Mouse (Mus musculus): Measurements from ENCODE around the gene Rgs8. TPM values are rescaled to one million over a fixed set of nuclear protein-coding genes. Genes with fewer than 3 reads are reported as not detected.
A peak's percentile ranks its signal among the peaks of the same experiment; 100 is the strongest.

Rgs8 gene
- total RNA-seq, 2 experiments from 2014 or later = 0.05 TPM; not detected in 1

DNA sequence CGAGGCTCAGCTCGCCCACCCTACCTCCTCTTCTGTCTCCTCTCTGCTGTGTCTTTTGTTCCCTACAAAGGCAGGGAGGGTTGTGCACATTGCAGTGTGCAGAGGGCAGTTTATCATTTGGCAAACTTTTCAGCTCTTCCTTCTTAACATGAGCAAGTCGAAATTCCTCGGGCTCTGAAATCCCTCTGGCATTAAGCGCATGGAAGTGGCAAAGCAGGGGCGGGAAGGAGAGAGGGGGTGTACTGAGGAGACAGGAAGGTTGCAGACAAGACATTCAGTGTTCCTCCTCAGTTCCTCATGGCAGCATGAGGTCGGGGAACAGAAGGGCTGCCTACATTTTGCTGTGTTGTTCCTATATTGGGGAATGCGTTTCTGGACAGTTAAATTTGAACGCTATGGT lies 19.9 kb downstream of the Rgs8 start:
- intact Hi-C loops (cut with DNase I) = no loop called here

DNA sequence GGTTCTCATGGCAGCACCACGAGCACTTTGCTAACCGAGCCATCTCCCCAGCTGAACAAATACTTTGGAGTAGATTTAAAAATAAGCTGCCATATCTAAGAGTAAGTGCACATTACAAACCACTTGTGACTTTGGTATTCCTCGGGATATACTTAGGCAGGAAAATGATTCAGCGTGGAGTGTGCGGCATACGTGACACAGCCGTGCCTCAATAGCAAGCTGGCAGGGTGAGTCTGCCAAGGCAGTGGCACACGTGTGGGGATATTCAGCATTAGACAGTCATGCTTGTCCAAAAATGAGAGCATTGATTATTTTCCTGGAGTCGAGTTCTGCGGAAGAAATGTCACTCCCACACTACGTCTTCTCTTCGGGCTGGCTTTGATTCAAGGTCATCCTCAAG lies 21.1 kb downstream of the Rgs8 start:
- no peak for DNase-seq
- intact Hi-C loops (cut with DNase I) = no loop called here

More for the DNA sequence above, 19.9 kb downstream of the Rgs8 start:
- no peak for DNase-seq

DNA sequence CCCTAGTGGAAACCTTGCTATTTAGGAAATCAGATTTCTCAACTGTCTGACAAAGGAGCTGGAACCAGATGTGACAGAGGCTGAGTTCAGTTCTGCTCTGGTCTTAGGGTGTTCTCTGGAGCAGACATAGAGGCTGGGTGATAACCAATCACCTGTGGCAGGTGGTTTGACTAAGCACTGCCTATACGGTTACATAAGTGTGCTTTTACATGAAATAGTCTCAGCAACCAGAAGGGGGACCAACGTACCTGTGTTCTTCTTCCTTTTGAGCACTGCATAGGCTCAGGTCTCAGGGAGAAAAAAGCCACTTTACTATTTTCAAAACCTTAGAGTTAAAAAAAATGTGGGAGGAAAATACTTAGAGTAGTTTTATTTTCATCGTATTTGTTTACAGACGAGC lies 22.8 kb downstream of the Rgs8 start:
- DNase-seq = no peak
- intact Hi-C loops (cut with DNase I) = no loop called here

DNA sequence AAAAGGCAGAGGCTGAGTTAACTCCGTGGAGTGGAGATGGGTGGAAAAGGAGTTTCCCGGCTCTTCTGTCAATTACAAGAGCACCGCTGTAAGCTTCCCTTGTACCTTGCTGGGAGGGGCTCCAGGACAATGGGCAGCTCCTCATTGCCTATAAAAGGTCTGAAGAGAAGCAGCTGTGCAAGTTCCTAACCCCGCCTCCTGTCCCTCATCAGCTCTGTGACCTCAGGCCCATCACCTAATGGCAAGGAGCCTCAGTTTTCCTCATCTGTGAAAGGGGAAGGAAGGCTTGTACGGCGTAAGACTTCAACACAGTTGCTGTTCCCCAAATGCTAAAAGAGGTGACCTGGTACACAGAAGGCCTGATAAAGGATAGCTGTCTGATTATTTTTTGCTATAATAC lies 24.8 kb downstream of the Rgs8 start:
- intact Hi-C loops (cut with DNase I) = no loop called here
- DNase-seq = no peak

DNA sequence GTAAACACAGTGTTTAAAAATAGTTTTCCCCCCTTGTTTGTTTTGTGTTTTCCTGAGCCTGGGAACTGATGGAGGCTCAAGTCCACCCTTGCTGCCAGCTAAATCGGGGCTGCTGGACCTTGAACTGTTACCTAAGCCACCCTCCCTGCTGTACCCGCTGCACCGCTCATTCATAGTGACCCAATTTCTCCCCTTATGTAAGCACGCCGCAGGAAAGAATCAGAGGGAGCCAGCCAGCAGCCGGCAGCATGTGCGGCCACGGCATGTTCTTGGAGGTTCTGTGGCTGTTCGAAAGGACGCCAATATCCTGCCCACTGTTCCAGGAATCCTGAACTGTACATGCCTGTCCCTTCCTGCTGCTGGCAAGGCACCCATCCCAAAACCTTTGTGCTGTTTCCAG lies 26.3 kb downstream of the Rgs8 start:
- intact Hi-C loops (cut with DNase I) = no loop called here
- peak; percentile 21 to 38 for DNase-seq

DNA sequence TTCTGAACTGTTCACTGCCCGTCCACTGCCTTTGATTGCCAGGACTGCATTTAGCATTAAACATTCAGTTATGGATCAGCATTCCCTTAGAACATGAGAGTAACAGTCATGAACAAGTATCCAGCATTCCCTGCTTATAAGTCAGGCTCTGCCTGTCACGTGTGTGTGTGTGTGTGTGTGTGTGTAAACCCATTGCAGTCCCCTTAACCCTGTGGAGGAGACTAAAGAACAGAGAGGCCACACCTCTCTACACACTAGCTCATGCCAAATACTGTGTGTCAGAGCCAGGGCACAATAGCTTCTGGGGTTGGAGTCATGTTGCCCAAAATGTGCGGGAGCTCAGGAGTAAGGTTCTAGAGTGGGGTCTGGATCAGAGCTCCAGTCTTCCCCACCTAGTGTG lies 26.8 kb downstream of the Rgs8 start:
- intact Hi-C loops (cut with DNase I) = no loop called here
- DNase-seq = no peak

DNA sequence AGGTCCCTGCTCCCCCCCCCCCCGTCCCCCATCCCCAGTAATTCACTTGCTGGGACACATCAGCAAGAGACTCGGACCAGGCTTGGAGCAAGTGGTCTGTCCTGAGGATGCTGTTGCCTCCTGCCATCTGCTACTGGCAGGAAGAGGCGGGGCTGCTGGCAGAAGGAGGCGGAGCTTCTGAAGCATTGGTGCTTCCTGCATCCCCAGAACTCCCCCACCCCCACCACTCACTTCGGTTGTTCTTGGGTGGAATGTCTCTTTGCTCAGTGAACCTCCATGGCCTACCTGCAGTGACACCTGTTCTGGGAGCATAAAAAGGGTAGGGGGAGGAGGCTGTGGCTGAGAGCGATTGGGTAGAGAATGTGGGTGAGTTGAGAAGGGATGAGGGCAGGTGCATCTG lies 27.5 kb downstream of the Rgs8 start:
- intact Hi-C loops (cut with DNase I) = no loop called here
- DNase-seq = no peak

DNA sequence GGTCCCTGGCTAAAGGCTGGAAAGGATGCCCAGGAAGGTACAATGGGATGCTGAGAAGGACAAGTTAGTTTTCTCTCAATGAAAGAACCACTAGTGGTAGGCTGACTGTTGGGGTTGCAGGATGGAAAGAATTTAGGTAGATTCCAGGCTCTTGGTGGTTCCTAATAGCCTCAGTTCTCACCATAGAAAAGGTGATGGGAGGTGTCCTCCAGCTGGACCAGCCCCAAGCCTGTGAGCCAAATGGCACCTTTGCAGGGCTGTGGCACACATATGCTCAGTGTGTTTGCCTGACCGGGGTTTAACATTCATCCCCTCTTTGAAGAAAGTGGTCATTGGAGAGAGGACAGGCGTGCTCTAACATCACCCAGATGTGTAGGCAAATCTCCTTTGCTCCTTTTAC lies 28.2 kb downstream of the Rgs8 start:
- no peak for DNase-seq
- intact Hi-C loops (cut with DNase I) = no loop called here

DNA sequence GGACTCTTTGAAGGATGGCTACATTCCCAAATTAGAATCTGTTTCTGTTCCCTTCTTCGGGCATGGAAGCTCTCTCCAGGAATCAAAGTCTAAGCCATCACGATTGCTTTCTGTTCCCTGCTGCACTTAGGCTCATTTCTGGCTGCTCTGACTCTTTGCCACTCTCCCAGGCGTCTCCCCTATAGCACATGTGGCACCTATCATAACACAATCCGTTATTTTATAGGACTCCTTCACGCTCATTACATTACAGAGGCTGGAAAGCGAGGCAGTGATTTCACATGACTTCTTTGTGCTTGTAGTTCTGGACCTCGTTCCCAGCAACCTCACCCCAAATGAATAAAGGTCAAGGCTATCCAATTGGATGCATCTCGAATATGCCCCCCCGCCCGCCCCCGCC lies 30.4 kb downstream of the Rgs8 start:
- intact Hi-C loops (cut with DNase I) = no loop called here
- DNase-seq = no peak

DNA sequence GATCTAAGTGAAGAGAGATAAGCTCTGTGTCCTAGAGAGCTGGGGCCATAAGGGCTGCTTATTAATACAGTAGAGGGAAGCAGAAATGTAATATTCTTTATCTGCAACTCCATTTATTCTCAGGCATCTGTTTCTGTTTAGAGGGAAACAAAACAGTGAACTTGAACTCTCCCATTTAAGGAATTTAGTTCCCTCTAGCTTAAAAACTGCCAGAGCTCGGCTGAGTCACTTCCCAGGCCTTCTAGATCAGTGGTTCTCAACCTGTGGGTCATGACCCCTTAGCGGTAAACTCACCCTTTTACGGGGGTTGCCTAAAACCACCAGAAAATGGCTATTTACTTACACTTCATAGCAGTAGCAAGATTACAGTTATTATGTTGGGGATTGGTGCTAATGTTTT lies 32.8 kb downstream of the Rgs8 start:
- intact Hi-C loops (cut with DNase I) = no loop called here
- no peak for DNase-seq

DNA sequence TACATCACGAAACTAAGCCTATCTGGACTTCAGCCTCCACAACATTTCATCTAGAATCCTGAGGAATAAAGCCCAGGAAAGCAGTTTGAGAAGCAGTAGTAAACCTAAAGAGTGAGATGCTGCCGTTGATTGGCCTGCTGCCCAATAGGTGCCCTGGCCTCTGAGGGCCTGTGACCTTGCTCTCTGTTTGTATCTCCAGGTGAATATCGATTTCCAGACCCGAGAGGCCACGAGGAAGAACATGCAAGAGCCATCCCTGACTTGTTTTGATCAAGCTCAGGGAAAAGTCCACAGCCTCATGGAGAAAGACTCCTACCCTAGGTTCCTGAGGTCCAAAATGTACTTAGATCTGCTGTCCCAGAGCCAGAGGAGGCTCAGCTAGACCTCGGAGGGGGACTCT lies 39.7 kb downstream of the Rgs8 start:
- intact Hi-C loops (cut with DNase I) = no loop called here
- no peak for DNase-seq

DNA sequence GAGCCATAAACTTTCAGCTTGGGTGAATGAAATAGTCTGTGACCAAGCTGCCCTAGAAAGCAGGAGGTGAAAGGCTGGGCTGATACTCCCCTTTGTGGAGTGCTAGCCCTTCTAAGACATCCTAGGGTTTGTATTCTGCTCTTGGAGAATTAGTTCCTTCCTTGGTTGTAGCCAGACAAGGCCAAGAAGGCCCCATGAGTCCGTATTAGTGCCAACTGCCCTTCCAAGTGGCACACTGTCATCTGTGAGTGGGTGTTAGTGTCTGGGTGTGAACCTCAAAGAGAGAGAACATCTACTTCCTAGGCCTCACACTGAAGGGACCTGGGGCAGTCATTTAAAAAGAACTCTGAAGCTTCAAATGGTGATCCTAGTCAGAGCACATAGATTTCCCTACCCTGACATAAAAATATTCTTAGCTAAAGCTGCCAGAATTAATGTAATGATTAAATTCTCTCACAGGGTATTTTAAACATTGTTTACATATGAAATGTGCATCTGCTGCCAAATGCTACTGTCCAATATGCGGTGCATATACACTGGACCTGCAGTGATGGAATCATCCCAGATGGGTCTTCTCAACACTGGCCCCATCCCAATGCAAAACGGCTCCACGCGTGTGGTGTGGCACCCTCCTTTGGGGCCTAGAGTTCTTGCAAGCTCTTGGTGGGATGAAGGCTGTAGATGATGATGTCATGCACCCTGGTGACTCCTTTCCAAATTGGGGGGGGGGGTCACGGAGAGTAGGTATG lies 41.7 kb downstream of the Rgs8 start:
- no peak for DNase-seq
- intact Hi-C loops (cut with DNase I) = no loop called here

DNA sequence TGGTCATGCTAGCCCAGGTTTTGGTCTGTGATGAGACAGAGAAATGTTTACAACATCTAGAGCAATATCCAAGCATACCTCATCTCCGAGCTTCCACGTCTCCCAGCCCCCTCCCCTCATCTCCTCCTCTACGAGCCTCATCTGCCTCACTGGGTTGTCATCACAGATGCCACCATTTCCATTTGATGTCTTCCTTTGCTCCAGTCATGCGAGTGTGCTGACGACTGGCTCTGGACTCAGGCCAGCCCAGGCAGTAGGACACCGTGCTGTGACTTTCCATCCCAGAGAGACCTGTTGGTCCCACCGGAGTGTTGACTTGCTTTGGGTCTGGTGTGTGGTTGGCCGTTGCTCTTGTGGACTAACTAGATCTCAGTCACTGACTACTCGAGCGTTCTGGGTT lies 42.6 kb downstream of the Rgs8 start:
- no peak for DNase-seq
- intact Hi-C loops (cut with DNase I) = no loop called here

DNA sequence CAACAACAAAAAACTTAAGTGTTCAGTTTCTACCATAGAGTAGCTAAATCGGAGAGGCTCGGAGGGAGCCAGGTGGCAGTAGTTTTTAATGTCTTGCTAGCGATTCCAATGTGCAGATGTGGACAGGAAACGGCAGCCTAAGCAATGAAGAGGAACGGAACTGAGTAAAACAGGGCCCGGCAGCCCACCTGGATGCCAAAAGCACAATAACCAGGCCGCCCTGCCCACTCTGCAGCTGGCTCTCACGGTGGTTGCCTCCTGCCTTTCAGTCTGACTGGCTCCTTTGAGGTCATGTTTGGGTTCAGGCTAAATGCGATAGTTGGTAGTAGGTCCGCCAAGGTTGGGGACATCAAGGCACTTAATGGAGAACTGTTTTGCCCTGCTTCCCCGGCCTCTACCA lies 43.3 kb downstream of the Rgs8 start:
- intact Hi-C loops (cut with DNase I) = no loop called here

DNA sequence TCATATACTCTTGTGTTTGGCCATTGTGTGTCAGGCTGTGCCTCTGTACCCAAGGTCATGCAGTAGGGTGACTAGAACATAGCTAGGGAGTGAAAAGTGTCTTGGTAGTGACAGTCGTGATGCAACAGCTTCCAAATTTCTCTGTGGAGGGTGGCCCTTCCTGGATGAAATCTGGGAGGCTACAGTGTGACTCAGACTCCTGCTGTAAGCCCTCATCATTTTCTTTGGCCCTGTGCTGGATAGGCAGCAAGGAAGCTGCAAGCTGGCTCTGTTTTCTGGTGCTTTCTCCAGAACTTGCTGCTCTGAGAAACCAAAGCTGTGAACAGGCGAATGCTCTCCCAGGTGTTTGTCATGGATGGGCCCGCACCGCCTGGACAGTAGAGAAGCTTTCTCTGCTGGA lies 43.7 kb downstream of the Rgs8 start:
- no peak for DNase-seq
- intact Hi-C loops (cut with DNase I) = no loop called here

More for the DNA sequence above, 43.3 kb downstream of the Rgs8 start:
- no peak for DNase-seq

DNA sequence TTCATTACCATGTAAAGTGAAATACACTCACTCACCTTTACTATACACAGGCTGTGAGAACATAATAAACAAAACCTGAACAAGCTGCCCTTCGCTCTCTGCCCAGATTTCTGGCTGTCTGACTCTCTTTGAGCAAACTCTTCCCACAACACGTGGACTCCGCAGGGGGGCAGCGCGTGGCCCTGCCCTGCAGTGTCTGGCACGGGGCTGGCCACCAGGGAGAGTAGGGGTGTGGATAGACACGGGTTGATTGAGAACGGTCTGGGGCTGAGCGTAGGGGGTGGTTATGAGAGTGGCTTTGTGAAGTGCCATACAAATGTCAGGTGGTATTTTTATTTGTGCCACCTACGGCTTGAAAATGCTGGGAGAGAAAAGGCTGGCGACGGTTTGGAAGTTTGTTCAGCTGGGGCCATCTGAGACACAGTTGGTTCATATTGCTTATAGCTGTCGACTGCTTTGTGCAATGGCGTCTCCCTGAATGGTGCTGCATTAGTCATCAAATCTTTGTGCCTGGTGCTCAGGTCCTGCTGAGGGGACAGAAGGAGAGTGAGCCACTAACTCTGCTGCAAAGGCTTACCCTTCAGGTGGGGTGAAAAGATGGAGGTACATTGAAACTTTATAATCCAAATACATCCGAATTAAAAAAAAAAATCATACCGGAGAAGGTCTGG lies 44.9 kb downstream of the Rgs8 start:
- DNase-seq = no peak
- intact Hi-C loops (cut with DNase I) = no loop called here

DNA sequence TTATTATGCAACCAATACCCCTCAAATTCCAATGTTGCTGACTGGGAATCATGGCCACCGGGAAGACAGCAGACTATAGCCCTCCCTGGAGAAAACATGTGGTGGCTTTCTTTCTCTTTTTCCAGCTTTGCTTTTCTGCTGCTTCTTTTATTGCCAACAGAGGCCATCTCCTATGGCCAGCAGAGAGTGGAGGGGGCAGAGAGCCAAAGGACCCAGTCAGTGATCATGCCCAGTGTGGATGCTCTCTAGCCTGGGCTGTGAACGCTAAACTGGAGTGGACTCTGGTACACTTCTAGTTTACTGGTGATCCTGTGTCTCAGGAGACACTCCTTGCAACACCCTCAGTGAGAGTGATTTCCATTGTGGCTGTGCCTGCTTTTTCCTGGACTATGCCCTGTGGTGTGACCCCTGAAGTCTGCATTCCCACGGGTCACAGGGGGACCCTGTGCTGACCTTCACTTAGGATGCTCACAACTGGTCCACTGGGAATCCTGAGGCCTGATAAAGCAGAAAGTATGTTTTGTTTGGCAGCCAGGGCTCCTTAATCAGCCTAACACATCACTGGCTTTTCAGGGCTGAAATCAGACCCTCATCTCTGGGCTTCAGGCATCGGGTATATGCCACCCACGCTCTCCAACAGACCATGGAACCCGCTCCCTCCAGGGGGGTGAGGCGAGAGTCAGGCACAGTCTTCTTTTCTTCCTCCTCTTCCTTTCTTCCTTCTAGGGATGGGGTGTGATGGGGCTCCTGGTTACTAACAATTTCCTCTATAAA lies 45.7 kb downstream of the Rgs8 start:
- intact Hi-C loops (cut with DNase I) = no loop called here
- no peak for DNase-seq

DNA sequence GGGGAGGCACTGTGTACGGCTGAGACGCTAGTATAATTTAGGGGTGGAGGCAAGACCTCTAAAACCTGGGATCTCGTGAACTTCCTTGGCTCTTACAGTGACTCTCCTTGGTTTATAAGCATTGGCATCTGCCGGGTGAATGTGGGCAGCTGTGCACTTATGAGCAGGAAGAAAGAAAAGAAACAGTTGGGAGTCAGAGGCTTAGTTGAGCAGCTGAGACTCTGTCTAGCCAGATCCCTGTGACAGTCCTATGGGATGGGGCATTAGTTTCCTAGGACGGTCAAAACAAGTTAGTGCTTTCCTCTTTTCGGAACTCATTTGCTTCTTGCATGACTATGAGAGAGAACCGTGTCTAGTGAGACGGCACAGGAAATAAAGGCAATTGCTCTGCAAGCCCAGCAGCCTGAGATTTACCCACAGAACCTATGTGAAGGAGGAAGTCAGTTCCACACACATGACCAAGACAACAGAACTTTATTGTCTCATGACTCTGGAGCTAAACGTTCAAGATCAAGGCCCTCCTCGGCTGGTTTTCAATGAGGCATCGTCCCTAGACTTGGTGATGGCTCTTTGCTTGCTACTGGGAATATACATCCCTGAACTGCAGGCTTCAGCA lies 47.7 kb downstream of the Rgs8 start:
- no peak for DNase-seq
- intact Hi-C loops (cut with DNase I) = no loop called here

DNA sequence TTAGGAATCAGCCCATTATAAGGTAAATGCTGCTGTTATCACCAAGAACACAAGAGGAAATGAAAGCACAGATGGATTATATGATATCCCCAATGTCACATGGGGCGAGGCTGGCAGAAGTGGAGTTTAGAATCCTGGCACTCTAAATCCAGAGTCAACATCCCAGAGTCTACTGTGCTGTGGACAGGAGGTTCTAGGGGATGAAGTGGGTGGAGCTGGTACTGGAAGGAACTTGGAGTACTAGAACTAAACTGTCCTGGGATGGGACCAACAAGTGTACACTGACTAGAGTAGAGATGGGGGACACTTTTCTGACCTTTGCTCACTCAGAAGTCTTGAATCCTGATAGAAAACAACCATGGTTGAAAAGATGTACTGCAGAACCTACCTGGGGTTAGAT lies 48.6 kb downstream of the Rgs8 start:
- intact Hi-C loops (cut with DNase I) = no loop called here
- no peak for DNase-seq

DNA sequence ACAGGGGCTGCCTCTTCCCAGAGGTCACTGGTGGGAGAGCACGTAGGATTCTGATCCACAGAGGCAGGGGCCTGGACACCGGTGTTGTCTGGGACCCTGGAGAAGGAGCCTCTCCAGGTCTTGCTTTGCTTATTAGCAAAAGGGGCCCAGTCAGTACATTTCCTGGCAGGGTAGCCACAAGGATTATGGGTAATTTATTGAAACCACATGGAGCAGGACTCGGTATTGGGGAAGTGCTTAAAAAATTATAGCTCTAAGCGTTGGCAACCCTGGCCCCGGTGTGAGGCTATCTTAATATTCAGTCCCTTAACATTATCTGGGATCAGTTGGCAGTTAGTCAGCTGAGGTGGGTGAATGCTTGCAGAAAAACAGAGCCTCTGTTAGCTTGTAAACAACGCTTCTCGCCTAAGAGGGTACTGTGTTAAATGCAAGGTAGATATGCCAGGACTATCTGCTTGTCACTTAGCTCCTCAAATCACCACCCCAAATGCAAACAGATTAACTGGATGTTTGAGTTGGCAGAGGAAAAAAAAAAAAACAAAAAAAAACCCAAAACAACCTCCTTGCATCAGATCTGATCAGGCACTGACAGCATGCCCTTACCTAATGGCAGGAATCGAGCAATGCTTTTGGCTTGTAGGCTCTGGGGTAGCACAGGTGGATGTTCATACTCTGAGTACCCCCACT lies 49.5 kb downstream of the Rgs8 start:
- DNase-seq = no peak
- intact Hi-C loops (cut with DNase I) = no loop called here

Measured in gastrocnemius, postnatal 36 days (tissue).